Mouse (Mus musculus) adrenal gland, adult 8-10 months (tissue): ENCODE measurements at regions not wholly inside any gene's neighbourhood (a gene's known extent, or its start where the extent isn't known, plus 50 kb on each side); places are given as distances from the start of the nearest gene placed in this dataset.

ENCODE experiments used
- DNase-seq: peaks from one replicate; pipeline ENCODE4 v3.0.0; 2022

DNA sequence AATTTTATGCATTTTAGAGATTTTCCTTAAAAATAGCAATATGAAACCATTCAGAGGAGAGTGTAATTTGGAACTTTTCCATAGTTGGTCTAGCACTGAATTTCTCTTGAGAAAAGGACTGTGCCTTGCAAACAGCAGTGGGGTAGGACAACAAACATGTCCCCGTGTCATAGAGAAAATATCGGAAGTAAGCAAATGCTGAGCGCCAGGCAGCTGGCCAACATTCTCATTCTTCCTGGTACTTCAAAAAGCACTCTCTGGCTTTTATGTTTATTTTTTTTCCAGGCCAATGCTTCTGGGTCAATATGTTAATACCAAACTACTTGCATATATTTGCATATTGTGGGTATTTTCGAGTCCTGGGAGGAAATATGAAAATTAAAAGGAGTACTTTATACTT, 568.5 kb downstream of the Btbd3 start:
- DNase-seq, result no peak

- DNase-seq, result no peak
Measured at GRCm38 (mm10) chr2:138827813-138828570, 571.6 kb downstream of the Btbd3 start.

DNA sequence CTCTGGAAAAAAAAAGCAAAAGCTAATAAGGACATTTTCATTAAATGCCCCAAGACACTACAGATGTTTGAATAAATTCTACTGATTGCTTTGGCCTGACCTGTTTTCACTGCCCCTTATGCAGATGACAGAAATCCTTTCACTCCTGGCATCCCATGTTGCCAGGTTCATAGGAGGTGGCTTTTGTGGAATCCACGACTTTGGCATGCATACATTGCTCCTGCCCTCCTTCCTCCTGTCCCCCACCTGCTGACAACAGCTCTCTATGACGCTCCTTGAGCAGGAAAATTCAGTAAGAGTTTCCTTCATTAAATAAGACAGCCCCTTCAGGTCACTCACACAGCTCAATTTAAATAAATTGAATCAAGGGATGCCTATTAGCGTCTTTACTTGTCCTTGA, 582.5 kb downstream of the Btbd3 start:
- DNase-seq, result no peak

GRCm38 (mm10) chr2:138859121-138859520, 602.8 kb downstream of the Btbd3 start:
- DNase-seq, result no peak

DNA sequence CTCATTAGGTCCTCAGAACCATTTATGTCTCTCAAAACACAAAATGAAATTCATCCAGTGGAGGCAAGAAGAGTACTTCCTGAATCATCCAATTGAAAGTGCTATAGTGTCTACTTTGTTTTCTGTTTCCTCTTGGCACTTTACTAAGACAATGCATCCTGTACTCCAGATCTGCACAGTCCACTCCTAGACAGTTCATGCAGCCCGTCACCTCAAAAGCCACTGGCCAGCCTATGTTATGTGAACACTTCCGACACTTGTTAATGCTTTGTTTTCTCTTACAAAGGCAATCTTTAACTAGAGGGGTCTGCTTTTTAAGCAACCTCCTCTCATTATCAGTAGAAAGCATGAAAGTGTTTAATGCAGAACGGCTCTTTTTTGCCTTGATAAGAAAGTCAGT, 597.1 kb upstream of the Sptlc3 start:
- DNase-seq, result no peak

GRCm38 (mm10) chr2:138897101-138897500, 596.6 kb upstream of the Sptlc3 start:
- no peak for DNase-seq

DNA sequence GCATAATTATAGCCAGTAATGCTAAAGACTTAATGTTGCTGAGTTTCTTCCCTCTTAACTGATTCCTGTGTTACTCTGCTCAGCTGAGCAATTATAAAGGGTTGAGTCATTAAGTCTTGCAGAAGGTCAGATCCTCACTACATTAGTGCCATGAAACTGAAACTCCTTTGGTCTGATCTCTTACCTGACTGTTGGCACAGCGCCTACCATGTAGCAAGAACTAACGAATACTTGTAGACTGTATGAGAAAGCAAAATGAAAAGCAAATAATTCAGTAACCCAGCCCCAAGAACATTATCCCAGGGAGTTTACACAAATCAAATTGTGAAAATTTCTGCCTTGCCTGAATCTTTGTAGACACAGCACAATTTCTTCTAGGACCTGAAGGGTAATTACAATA, 556.5 kb upstream of the Sptlc3 start:
- no peak for DNase-seq

- DNase-seq, result no peak
Measured at GRCm38 (mm10) chr2:138939367-138939766, 554.3 kb upstream of the Sptlc3 start.

GRCm38 (mm10) chr2:138966110-138966790, 527.5 kb upstream of the Sptlc3 start:
- no peak for DNase-seq

DNA sequence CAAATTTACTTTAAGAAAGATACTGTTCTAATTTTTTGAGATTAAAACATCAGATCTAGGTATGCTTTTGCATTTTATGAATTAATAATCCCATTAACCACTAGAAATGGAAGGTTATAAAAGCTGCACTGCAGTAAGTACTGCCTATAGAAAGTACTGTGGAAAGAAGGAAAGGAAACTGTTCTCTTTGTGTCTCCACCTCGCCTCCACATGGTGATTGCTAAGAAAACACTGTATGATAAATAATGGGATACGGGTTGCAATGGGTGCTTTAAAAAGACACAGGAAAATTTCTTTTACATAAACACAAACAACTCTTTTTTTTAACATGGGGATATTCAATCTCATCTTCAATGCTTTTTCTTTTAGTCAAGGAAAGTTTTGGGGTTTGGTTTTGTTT, 519.2 kb upstream of the Sptlc3 start:
- DNase-seq, result no peak

GRCm38 (mm10) chr2:138990031-138990430, 503.7 kb upstream of the Sptlc3 start:
- no peak for DNase-seq

GRCm38 (mm10) chr2:139032105-139032812, 461.5 kb upstream of the Sptlc3 start:
- DNase-seq, result no peak

DNA sequence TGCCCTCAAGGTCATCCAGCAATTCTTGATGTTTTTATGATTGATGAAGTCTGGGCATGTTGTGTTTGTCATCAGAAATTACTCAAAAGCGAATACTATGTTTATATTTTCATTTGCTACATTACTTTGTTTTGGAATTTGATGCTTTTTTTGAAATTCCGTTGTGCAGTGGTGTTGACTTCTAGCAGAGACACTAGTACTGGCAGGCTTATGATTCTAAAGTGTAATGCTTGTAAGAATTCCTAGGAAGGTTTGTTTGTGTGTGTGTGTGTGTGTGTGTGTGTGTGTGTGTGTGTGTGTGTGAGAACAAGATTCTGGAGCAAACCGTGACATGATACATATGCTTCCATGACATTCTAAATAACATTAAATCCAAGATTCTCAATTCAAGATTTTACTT, 458.9 kb upstream of the Sptlc3 start:
- DNase-seq, result no peak

GRCm38 (mm10) chr2:139041671-139042273, 451.9 kb upstream of the Sptlc3 start:
- DNase-seq, result no peak

DNA sequence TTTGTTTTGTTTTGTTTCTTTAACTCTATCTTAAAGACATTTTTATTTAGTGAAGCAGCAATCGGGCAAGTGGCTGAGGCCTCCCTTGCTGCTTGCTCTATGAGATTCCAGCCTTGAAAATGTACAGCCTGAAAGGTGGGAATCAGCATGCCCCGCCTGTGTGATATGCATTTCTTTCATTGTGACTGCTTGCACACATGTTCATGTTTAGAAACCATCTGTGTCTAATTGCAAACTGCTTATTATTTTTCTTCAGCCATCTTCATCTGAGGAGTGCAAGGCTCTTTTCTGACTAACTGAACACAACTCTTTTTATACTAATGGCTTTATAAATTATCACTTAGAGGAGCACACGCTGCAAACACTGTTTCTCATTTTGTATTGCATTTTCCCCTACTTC, 449.0 kb upstream of the Sptlc3 start:
- no peak for DNase-seq

- DNase-seq, result no peak
Measured at GRCm38 (mm10) chr2:139055249-139055648, 438.5 kb upstream of the Sptlc3 start.

- no peak for DNase-seq
Measured at GRCm38 (mm10) chr2:139069276-139069961, 424.3 kb upstream of the Sptlc3 start.

- no peak for DNase-seq
Measured at GRCm38 (mm10) chr2:139071690-139072089, 422.0 kb upstream of the Sptlc3 start.

GRCm38 (mm10) chr2:139093487-139094066, 400.1 kb upstream of the Sptlc3 start:
- DNase-seq, result no peak

GRCm38 (mm10) chr2:139111669-139112068, 382.0 kb upstream of the Sptlc3 start:
- DNase-seq, result no peak

DNA sequence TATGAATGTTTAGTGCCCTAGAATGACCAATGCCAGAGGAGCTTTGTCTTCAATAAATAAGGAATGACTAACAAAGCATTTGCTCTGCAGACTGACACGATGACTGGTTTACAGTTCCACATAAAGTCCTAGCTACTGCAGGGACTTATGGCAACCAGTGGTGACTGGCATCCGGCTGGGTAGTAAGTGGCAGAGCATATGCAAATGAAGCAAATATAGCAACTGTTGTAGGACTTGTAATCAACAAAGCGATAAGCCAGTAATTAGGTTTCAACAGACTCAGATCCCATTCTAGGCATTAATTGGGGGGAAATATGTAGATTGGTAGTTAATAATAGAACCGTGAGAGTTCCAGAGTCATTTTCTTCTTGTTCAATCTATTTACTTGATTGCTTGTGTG, 379.2 kb upstream of the Sptlc3 start:
- DNase-seq, result no peak

DNA sequence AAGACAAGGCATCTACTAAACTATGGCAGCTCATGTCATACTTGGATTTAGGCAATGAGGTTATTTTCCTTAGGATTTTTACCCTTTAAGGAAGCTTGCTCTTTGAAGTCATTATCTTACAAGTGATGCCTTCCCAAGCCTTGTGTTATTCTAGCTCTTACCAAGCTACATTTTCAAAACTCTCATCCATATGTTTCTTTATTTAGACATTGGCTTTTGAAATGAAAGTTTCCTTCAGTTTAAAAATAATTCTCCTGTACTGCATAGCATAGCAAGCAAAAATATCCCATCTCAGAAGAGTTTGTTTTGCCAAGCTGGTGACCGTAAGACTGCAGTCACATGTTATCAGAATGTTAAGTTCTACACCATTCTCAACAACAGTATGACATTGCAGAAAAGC, 372.8 kb upstream of the Sptlc3 start:
- no peak for DNase-seq
